Mouse (Mus musculus) myocyte (in vitro differentiated cells): Measurements from ENCODE around the gene Gpcpd1.

Source experiments
- CEBPB ChIP-seq: IDR thresholded peaks from 2 replicates; pipeline ENCODE4 v1.6.1; 2011; ENCODE audit warnings: mild to moderate bottlenecking, moderate library complexity; ENCODE audit not compliant: poor library complexity, insufficient read depth, severe bottlenecking
- E2F4 ChIP-seq: IDR thresholded peaks from one replicate; pipeline ENCODE4 v1.6.1; 2011; ENCODE audit warnings: mild to moderate bottlenecking, control low read depth, moderate library complexity; ENCODE audit not compliant: insufficient read depth
- MAX ChIP-seq: IDR thresholded peaks from one replicate; pipeline ENCODE4 v1.6.1; 2011; ENCODE audit warnings: low read depth, mild to moderate bottlenecking, control low read depth
- MYOG ChIP-seq, 3 experiments: IDR thresholded peaks; one replicate each; pipeline ENCODE4 v1.6.1; 2011; ENCODE audit warnings: control low read depth in 2 of 3, low read depth in 2 of 3, mild to moderate bottlenecking in 2 of 3; ENCODE audit not compliant: insufficient read length in 2 of 3, control insufficient read depth in 1 of 3, insufficient read depth in 1 of 3
- POLR2A ChIP-seq: IDR thresholded peaks from one replicate; pipeline ENCODE4 v1.6.1; 2011; ENCODE audit warnings: low read depth, mild to moderate bottlenecking, control low read depth, moderate library complexity; ENCODE audit not compliant: insufficient read length
- POLR2AphosphoS2 ChIP-seq: IDR thresholded peaks from one replicate; pipeline ENCODE4 v1.6.1; 2011; ENCODE audit warnings: low read depth, control low read depth; ENCODE audit not compliant: insufficient read length
- SRF ChIP-seq: IDR thresholded peaks from one replicate; pipeline ENCODE4 v1.6.1; 2011; ENCODE audit warnings: low read depth; ENCODE audit not compliant: control insufficient read depth, insufficient read length
- TCF12 ChIP-seq: IDR thresholded peaks from one replicate; pipeline ENCODE4 v1.6.1; 2011; ENCODE audit warnings: mild to moderate bottlenecking, control low read depth; ENCODE audit not compliant: poor library complexity, insufficient read depth, severe bottlenecking
- TCF3 ChIP-seq: IDR thresholded peaks from one replicate; pipeline ENCODE4 v1.6.1; 2011; ENCODE audit warnings: low read depth, control low read depth; ENCODE audit not compliant: insufficient read length
- USF1 ChIP-seq: IDR thresholded peaks from one replicate; pipeline ENCODE4 v1.6.1; 2011; ENCODE audit warnings: low read depth, mild to moderate bottlenecking, control low read depth, moderate library complexity

DNA sequence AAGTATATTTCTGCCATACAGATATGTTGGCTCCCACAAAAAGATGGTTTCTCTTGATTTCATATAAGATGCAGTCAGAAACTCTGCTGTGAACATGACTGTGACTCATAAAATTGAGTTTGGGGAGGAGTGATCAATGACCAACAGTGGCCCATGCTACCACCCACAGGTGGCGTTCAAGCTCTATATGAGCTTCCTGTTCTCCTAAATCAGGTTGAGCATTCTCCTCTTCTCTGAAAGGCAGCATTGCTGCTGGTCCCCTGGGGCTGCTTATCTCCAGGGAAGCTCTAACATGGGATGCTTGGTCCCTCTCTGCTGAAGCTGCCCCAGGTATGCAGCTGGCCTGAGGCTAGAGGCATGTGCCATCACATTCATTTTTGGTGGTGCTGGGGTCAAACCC lies 77.8 kb downstream of the Gpcpd1 start:
- no peak for TF ChIP-seq MAX
- no peak for TF ChIP-seq E2F4
- no peak for TF ChIP-seq USF1
- no peak for TF ChIP-seq POLR2A
- TF ChIP-seq TCF3 = no peak
- no peak for TF ChIP-seq TCF12
- TF ChIP-seq POLR2AphosphoS2 = no peak
- no peak for TF ChIP-seq MYOG (IDR thresholded peaks at IDR 0.05; ENCODE audit: control insufficient read depth in 1 of 3, insufficient read depth in 1 of 3, insufficient read length in 2 of 3, low read depth in 2 of 3)
- no peak for TF ChIP-seq CEBPB
- no peak for TF ChIP-seq SRF
